Mouse (Mus musculus) liver, embryonic 14.5 days (tissue): ENCODE results near the gene Aqp7. TPM values are rescaled to one million over a fixed set of nuclear protein-coding genes. Genes with fewer than 3 reads are reported as not detected.

Source experiments
- ATAC-seq: fragments of 200-750 bp; cut with Nextera tagmentation; 2 replicates; pipeline ENCODE4 v1.8.0; 2017; ENCODE audit warnings: moderate number of reproducible peaks, mild to moderate bottlenecking, moderate library complexity; ENCODE audit not compliant: insufficient read depth
- DNase-seq, 3 experiments: peaks; one replicate each; pipeline ENCODE4 v3.0.0-alpha.2; 2012 to 2013; ENCODE audit warnings: low read depth in 3 of 3, low spot score in 3 of 3
- H3K27ac ChIP-seq: fragments of 300-500 bp; sonication (generic); 2 replicates; pipeline ENCODE4 v1.5.1; 2014; ENCODE audit warnings: moderate library complexity, mild to moderate bottlenecking, control low read depth, inconsistent platforms
- H3K27me3 ChIP-seq: fragments of 300-500 bp; sonication (generic); 2 replicates; pipeline ENCODE4 v1.6.1; 2014; ENCODE audit warnings: mild to moderate bottlenecking, low read length, moderate library complexity; ENCODE audit not compliant: control insufficient read depth, insufficient read depth
- H3K36me3 ChIP-seq: fragments of 300-500 bp; sonication (generic); replicated peaks from 2 replicates; pipeline ENCODE4 v1.6.1; 2014; ENCODE audit warnings: low read depth; ENCODE audit not compliant: control insufficient read depth, insufficient read depth
- H3K4me1 ChIP-seq, 2 experiments: fragments of 200-500 bp in 1 of 2; fragments of 300-500 bp in 1 of 2; sonication (generic) in 1 of 2; replicated peaks; 2 replicates each; pipeline ENCODE4 v1.6.1; 2012 to 2014; ENCODE audit warnings: antibody characterized with exemption in 1 of 2, inconsistent platforms in 1 of 2, low read length in 1 of 2; ENCODE audit not compliant: control insufficient read depth in 2 of 2, insufficient read depth in 2 of 2
- H3K4me2 ChIP-seq: fragments of 300-500 bp; sonication (generic); 2 replicates; pipeline ENCODE4 v1.6.1; 2014; ENCODE audit warnings: low read depth, mild to moderate bottlenecking, control low read depth, moderate library complexity
- H3K4me3 ChIP-seq, 2 experiments: fragments of 200-500 bp in 1 of 2; fragments of 300-500 bp in 1 of 2; sonication (generic) in 1 of 2; 2 replicates each; pipeline ENCODE4 v1.5.1; 2012 to 2014; ENCODE audit warnings: low read depth in 2 of 2, low read length in 2 of 2, mild to moderate bottlenecking in 2 of 2, control low read depth in 1 of 2, inconsistent platforms in 1 of 2, moderate library complexity in 1 of 2; ENCODE audit not compliant: insufficient read depth in 1 of 2
- H3K9ac ChIP-seq: fragments of 300-500 bp; sonication (generic); replicated peaks from 2 replicates; pipeline ENCODE4 v1.6.1; 2014; ENCODE audit warnings: mild to moderate bottlenecking, control low read depth, moderate library complexity
- H3K9me3 ChIP-seq: fragments of 300-500 bp; sonication (generic); 2 replicates; pipeline ENCODE4 v1.6.1; 2016; ENCODE audit warnings: low read length, mixed read lengths; ENCODE audit not compliant: control insufficient read depth
- CTCF ChIP-seq: IDR thresholded peaks from 2 replicates; pipeline ENCODE4 v1.5.1; 2016; ENCODE audit warnings: antibody characterized with exemption, low read depth, control low read depth
- EP300 ChIP-seq: IDR thresholded peaks from 2 replicates; pipeline ENCODE4 v1.6.1; 2016; ENCODE audit warnings: antibody characterized with exemption, low read depth
- WGBS: fragments of 180-500 bp; shearing (Covaris S2); extraction: QIAGEN DNeasy Blood & Tissue Kit; methylation state at CpG from one replicate; pipeline ENCODE4 v1.1.7; 2014; ENCODE audit not compliant: insufficient replicate concordance; 5-methylcytosine and 5-hydroxymethylcytosine counted together
- polyA plus RNA-seq, 2 experiments: library from polyadenylated mRNA; depleted of rRNA in 1 of 2; stranded (reverse) in 1 of 2; unstranded in 1 of 2; fragments of >200 nt; fragmentation: Nextera tagmentation in 1 of 2; extraction: Ambion mirVana in 1 of 2; gene quantifications; 2 replicates each; pipeline versions ENCODE4 v1.2.1 to v1.2.3; 2012 to 2014

The Aqp7 gene
- polyA plus RNA-seq, 2 experiments: 0.50 to 1.1 TPM

DNA sequence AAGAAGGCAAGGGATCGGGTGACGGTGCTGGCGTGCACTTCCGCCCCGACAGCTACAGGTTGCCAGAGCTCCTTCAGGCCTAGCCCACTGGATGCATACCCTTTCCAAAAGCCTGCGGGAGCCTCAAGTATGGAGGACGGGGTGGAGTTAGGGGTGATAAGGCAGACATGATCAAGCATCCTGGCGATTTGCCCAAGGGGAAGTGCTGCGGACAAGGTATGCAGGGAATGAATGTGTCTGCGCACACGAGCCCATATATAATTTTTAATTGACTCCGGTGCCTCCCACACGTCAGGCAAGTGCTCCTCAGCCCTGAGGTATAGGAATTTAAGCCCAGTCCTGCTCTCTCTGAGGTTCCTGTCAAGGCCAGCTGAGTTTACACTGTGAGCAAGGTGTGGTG, 7.2 kb upstream of the Aqp7 start:
- Histone ChIP-seq H3K4me3 (no peak overlapping the region), H3K27ac (no peak overlapping the region), H3K4me1 (peaks cover 8 to 21% of the 10 kb centered on the region in 2 experiments), H3K9ac (no peak overlapping the region), H3K9me3 (no peaks in the 10 kb centered on the region), H3K4me2 (no peak overlapping the region), H3K27me3 (no peaks in the 10 kb centered on the region), H3K36me3 (no peaks in the 10 kb centered on the region)
- no peak for ATAC-seq
- WGBS: 70% methylated on average over 13 of the region's 13 CpGs
- DNase-seq: no peak
- TF ChIP-seq EP300: no peak
- TF ChIP-seq CTCF: no peak

DNA sequence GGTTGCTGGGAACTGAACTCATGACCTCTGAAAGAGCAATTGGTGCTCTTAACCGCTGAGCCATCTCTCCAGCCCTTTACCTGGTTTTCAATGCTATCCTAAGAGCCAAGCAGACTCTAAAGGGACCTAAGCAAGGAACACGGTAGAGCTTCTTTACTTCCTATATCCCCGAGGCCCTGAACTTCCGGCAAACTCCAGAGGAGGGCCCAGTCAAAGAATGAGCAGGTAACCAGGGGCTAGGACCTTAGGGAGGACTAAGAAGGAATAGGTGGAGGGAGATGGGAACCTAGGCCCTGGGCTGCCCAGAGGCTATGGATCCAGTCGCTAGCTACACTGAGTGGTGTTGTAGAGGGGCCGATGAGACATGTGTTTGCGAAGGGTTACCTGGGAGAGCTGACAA, 3.8 kb upstream of the Aqp7 start:
- no peak for TF ChIP-seq EP300
- no peak for TF ChIP-seq CTCF
- no peak for ATAC-seq
- Histone ChIP-seq H3K4me3 (no peak overlapping the region), H3K4me2 (no peak overlapping the region), H3K4me1 (peaks cover under 1 to 13% of the 10 kb centered on the region in 2 experiments), H3K9me3 (no peaks in the 10 kb centered on the region), H3K9ac (no peak overlapping the region), H3K36me3 (no peaks in the 10 kb centered on the region), H3K27ac (no peak overlapping the region), H3K27me3 (no peaks in the 10 kb centered on the region)
- DNase-seq: no peak
- WGBS: 82% methylated on average over 7 of the region's 7 CpGs

DNA sequence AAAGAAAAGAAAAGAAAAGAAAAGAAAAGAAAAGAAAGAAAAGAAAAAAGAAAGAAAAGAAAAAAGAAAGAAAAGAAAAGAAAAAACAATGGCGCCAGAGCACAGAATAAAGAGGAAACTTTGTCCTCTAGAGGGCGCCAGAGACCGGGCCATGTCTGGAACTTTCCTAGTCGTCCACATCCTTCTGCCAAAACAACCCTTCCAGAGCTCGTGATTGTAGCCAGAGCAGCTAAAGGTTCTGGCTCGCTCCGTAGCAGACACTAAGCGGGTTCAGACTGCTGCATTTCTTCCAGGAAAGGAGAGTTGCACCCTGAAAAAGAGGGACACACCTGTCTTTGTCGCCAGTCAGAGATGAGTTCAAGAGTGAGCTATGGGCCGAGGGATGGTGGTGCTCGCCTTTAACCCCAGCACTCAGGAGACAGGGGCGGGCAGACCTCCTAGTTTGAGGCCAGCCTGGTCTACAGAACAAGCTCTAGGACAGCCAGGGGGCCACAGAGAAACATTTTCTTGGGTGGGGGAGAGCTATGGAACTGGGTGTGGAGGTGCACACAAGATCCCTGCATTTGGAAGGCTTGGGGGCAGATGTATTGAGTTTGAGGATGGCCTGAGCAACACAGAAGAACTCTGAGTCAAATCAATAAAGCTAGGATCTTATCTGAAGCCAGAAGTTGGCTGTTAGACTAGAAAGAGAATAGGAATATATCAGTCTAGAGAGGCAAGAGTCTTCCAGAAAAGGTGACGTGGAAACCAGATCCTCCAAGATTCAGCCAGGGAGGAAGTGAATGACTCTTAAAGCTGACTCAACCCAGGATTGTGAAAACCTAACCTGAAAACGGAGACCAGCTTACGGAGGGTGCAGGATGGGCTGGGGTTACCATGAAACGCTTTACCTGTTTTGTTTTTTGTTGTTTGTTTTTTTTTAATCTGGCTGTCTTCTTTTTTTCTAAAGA, 3.1 kb upstream of the Aqp7 start:
- H3K9me3 ChIP-seq: no peaks in the 10 kb centered on the region

DNA sequence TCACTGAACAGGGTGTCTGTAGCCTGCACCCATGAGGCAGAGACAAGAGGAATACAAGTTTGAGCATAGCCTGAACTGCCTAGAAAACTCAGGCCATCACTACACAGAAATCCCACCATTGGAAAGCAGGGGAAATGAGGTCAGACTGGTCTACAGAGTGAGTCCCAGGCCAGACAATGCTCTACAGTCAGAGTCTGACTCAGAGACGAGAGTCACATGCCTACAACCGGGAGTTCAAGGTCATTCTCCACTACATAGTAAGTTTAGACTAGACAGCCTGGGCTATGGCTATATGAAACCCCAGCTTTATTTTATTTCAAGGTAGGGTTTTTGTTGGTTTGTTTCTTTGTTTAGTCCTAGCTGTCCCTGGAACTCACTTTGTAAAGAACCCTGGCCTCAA, 987 bp upstream of the Aqp7 start:
- WGBS: 68% methylated on average over 2 of the region's 2 CpGs
- H3K4me2 ChIP-seq: no peak overlapping the region
- H3K36me3 ChIP-seq: no peaks in the 10 kb centered on the region
- no peaks in the 10 kb centered on the region for H3K9me3 ChIP-seq
- no peak overlapping the region for H3K9ac ChIP-seq
- no peak for ATAC-seq
- DNase-seq: no peak
- H3K4me1 ChIP-seq: 0 out of 4 replicates have a peak, but pooled peaks cover 0 to 2% of the 10 kb centered on the region in 2 experiments
- TF ChIP-seq EP300 (no peak), CTCF (no peak)
- no peak overlapping the region for H3K4me3 ChIP-seq
- H3K27ac ChIP-seq: no peak overlapping the region
- no peaks in the 10 kb centered on the region for H3K27me3 ChIP-seq

More for the DNA sequence above, 3.1 kb upstream of the Aqp7 start:
- H3K4me2 ChIP-seq: peak overlapping the region; percentile 45; the same call in 1 of the 2 replicates
- peak; percentile 51 to 63 (median 55) for DNase-seq
- peak; percentile 56; the same call in 1 of the 2 replicates for ATAC-seq
- H3K36me3 ChIP-seq: no peaks in the 10 kb centered on the region
- WGBS: 30% methylated on average over 16 of the region's 16 CpGs
- H3K27ac ChIP-seq: no peak overlapping the region
- no peak overlapping the region for H3K4me3 ChIP-seq
- peaks cover 0 to 11% of the 10 kb centered on the region in 2 experiments; a peak in 2 of 4 replicates for H3K4me1 ChIP-seq
- TF ChIP-seq CTCF: peak; percentile 89
- TF ChIP-seq EP300: no peak
- no peaks in the 10 kb centered on the region for H3K27me3 ChIP-seq
- H3K9ac ChIP-seq: no peak overlapping the region

DNA sequence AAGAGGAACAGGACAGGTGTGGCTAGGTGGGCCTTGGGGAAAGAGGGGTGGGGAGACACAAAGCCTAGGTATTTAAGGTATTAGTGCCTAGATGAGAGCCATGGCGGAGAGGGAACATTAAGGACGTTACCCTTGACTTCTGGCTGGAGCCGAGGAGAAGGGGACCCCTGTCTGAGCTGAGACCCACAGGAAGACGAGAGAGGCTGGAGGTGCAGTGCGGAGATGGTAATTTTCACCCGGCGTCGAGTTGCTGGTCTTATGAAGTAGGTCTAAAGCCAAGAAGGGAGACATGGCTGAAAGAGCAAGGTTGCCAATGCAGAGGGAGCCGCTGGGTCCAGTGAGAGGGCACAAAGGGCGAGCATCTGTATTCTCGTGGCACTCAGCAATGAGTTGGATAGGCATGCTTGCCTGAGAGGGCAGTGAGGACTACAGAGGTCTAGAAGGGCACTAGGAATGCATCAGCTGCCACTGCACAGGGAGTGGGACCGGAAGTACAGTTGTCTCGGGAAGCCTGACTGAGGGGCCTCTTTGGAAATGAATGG, 1.6 kb downstream of the Aqp7 start:
- H3K9ac ChIP-seq: no peak overlapping the region
- TF ChIP-seq EP300 (no peak), CTCF (no peak)
- H3K27me3 ChIP-seq: no peaks in the 10 kb centered on the region
- H3K9me3 ChIP-seq: no peaks in the 10 kb centered on the region
- no peak overlapping the region for H3K4me3 ChIP-seq
- no peak overlapping the region for H3K27ac ChIP-seq
- H3K4me2 ChIP-seq: peak overlapping the region; percentile 39
- WGBS: 66% methylated on average over 13 of the region's 13 CpGs
- no peaks in the 10 kb centered on the region for H3K36me3 ChIP-seq
- no peak for DNase-seq
- H3K4me1 ChIP-seq: 0 out of 4 replicates have a peak, but pooled peaks cover 0 to 2% of the 10 kb centered on the region in 2 experiments
- ATAC-seq: no peak
